Mouse (Mus musculus) midbrain, embryonic 14.5 days (tissue): ENCODE data around the gene Ilf3. TPM values are rescaled to one million over a fixed set of nuclear protein-coding genes. Genes with fewer than 3 reads are reported as not detected.

ENCODE experiments used
- ATAC-seq: fragments of 200-750 bp; cut with Nextera tagmentation; 2 replicates; pipeline ENCODE4 v1.8.0; 2017; ENCODE audit warnings: moderate number of reproducible peaks, moderate library complexity; ENCODE audit not compliant: low FRiP score, low TSS enrichment
- DNase-seq: peaks from one replicate; pipeline ENCODE4 v3.0.0-alpha.2; 2015
- H3K27ac ChIP-seq: fragments of 300-500 bp; sonication (generic); replicated peaks from 2 replicates; pipeline ENCODE4 v1.5.1; 2014; ENCODE audit warnings: mild to moderate bottlenecking, low read depth, low read length, moderate library complexity
- H3K27me3 ChIP-seq: fragments of 300-500 bp; sonication (generic); 2 replicates; pipeline ENCODE4 v1.6.1; 2014; ENCODE audit warnings: low read length, control low read depth, mixed read lengths; ENCODE audit not compliant: control insufficient read depth, insufficient read depth
- H3K36me3 ChIP-seq: fragments of 300-500 bp; sonication (generic); 2 replicates; pipeline ENCODE4 v1.6.1; 2014; ENCODE audit warnings: low read length, control low read depth; ENCODE audit not compliant: control insufficient read depth, insufficient read depth
- H3K4me1 ChIP-seq: fragments of 300-500 bp; sonication (generic); 2 replicates; pipeline ENCODE4 v1.6.1; 2014; ENCODE audit warnings: mild to moderate bottlenecking, antibody characterized with exemption, low read length, control low read depth; ENCODE audit not compliant: control insufficient read depth, insufficient read depth
- H3K4me2 ChIP-seq: fragments of 300-500 bp; sonication (generic); 2 replicates; pipeline ENCODE4 v1.6.1; 2014; ENCODE audit warnings: mild to moderate bottlenecking, low read length, moderate library complexity
- H3K4me3 ChIP-seq: fragments of 300-500 bp; sonication (generic); replicated peaks from 2 replicates; pipeline ENCODE4 v1.5.1; 2014; ENCODE audit warnings: low read depth, low read length
- H3K9ac ChIP-seq: fragments of 300-500 bp; sonication (generic); replicated peaks from 2 replicates; pipeline ENCODE4 v1.6.1; 2014; ENCODE audit warnings: mild to moderate bottlenecking, low read length, moderate library complexity
- H3K9me3 ChIP-seq: fragments of 300-500 bp; sonication (generic); 2 replicates; pipeline ENCODE4 v1.6.1; 2016; ENCODE audit warnings: low read length, control low read depth, mixed read lengths; ENCODE audit not compliant: control insufficient read depth
- WGBS: fragments of 180-500 bp; shearing (Covaris S2); extraction: QIAGEN DNeasy Blood & Tissue Kit; methylation state at CpG from one replicate; pipeline ENCODE4 v1.1.7; 2014; 5-methylcytosine and 5-hydroxymethylcytosine counted together
- polyA plus RNA-seq: library from polyadenylated mRNA; unstranded; fragments of >200 nt; fragmentation: Nextera tagmentation; extraction: Ambion mirVana; gene quantifications from 2 replicates; pipeline ENCODE4 v1.2.1, GENCODE M21; 2014

Gene Ilf3
- polyA plus RNA-seq, 1 experiment from 2014 or later: 267 TPM

- WGBS: 97% methylated on average over 2 of the region's 2 CpGs
- no peaks in the 10 kb centered on the region for H3K9me3 ChIP-seq
- H3K9ac ChIP-seq: no peak overlapping the region
- H3K4me3 ChIP-seq: no peak overlapping the region
- H3K27me3 ChIP-seq: no peaks in the 10 kb centered on the region
- DNase-seq (no peak), ATAC-seq (no peak)
- H3K4me2 ChIP-seq: no peak overlapping the region
- 0 out of 2 replicates have a peak, but pooled peaks cover 2% of the 10 kb centered on the region for H3K36me3 ChIP-seq
- no peak overlapping the region for H3K27ac ChIP-seq
- H3K4me1 ChIP-seq: no peaks in the 10 kb centered on the region
Measured at GRCm38 (mm10) chr9:21434410-21434809, 66.7 kb downstream of the Ilf3 start.

GRCm38 (mm10) chr9:21435777-21436635 is 68.3 kb downstream of the Ilf3 start:
- DNase-seq: no peak
- 95% methylated on average over 7 of the region's 7 CpGs for WGBS
- H3K4me1 ChIP-seq: no peaks in the 10 kb centered on the region
- H3K9me3 ChIP-seq: no peaks in the 10 kb centered on the region
- H3K27me3 ChIP-seq: no peaks in the 10 kb centered on the region
- H3K27ac ChIP-seq: no peak overlapping the region
- no peak overlapping the region for H3K9ac ChIP-seq
- no peak overlapping the region for H3K4me3 ChIP-seq
- H3K4me2 ChIP-seq: no peak overlapping the region
- H3K36me3 ChIP-seq: 0 out of 2 replicates have a peak, but pooled peaks cover 2% of the 10 kb centered on the region
- ATAC-seq: no peak

- H3K27ac ChIP-seq: no peak overlapping the region
- no peak overlapping the region for H3K9ac ChIP-seq
- no peaks in the 10 kb centered on the region for H3K9me3 ChIP-seq
- no peak overlapping the region for H3K4me2 ChIP-seq
- ATAC-seq (no peak), DNase-seq (no peak)
- no peaks in the 10 kb centered on the region for H3K4me1 ChIP-seq
- H3K4me3 ChIP-seq: no peak overlapping the region
- no peaks in the 10 kb centered on the region for H3K27me3 ChIP-seq
- 0 out of 2 replicates have a peak, but pooled peaks cover 2% of the 10 kb centered on the region for H3K36me3 ChIP-seq
- 89% methylated on average over 6 of the region's 6 CpGs for WGBS
Measured at GRCm38 (mm10) chr9:21437577-21437976, 69.9 kb downstream of the Ilf3 start.

GRCm38 (mm10) chr9:21438219-21438618 is 70.5 kb downstream of the Ilf3 start:
- H3K27ac ChIP-seq: no peak overlapping the region
- H3K9ac ChIP-seq: no peak overlapping the region
- ATAC-seq (no peak), DNase-seq (no peak)
- no peaks in the 10 kb centered on the region for H3K9me3 ChIP-seq
- WGBS: 80% methylated on average over 3 of the region's 3 CpGs
- H3K36me3 ChIP-seq: 0 out of 2 replicates have a peak, but pooled peaks cover 2% of the 10 kb centered on the region
- no peak overlapping the region for H3K4me3 ChIP-seq
- no peak overlapping the region for H3K4me2 ChIP-seq
- no peaks in the 10 kb centered on the region for H3K27me3 ChIP-seq
- H3K4me1 ChIP-seq: no peaks in the 10 kb centered on the region

GRCm38 (mm10) chr9:21439456-21439855 is 71.8 kb downstream of the Ilf3 start:
- Histone ChIP-seq H3K4me1 (no peaks in the 10 kb centered on the region), H3K4me3 (no peak overlapping the region), H3K27me3 (no peaks in the 10 kb centered on the region), H3K27ac (no peak overlapping the region), H3K36me3 (0 out of 2 replicates have a peak, but pooled peaks cover 2% of the 10 kb centered on the region), H3K9me3 (no peaks in the 10 kb centered on the region), H3K9ac (no peak overlapping the region), H3K4me2 (no peak overlapping the region)
- 85% methylated on average over 3 of the region's 3 CpGs for WGBS
- DNase-seq (no peak), ATAC-seq (no peak)

- Histone ChIP-seq H3K4me1 (no peaks in the 10 kb centered on the region), H3K9me3 (no peaks in the 10 kb centered on the region), H3K9ac (no peak overlapping the region), H3K27me3 (no peaks in the 10 kb centered on the region), H3K4me2 (no peak overlapping the region), H3K4me3 (no peak overlapping the region), H3K27ac (no peak overlapping the region), H3K36me3 (0 out of 2 replicates have a peak, but pooled peaks cover 2% of the 10 kb centered on the region)
- DNase-seq (no peak), ATAC-seq (no peak)
- WGBS: 98% methylated on average over 2 of the region's 2 CpGs
Measured at GRCm38 (mm10) chr9:21439914-21440313, 72.2 kb downstream of the Ilf3 start.

GRCm38 (mm10) chr9:21440387-21440786 is 72.7 kb downstream of the Ilf3 start:
- no peak overlapping the region for H3K9ac ChIP-seq
- no peak overlapping the region for H3K4me2 ChIP-seq
- ATAC-seq (no peak), DNase-seq (no peak)
- no peak overlapping the region for H3K4me3 ChIP-seq
- no peaks in the 10 kb centered on the region for H3K27me3 ChIP-seq
- H3K9me3 ChIP-seq: no peaks in the 10 kb centered on the region
- 0 out of 2 replicates have a peak, but pooled peaks cover 2% of the 10 kb centered on the region for H3K36me3 ChIP-seq
- H3K27ac ChIP-seq: no peak overlapping the region
- no peaks in the 10 kb centered on the region for H3K4me1 ChIP-seq

GRCm38 (mm10) chr9:21443853-21444252 is 76.2 kb downstream of the Ilf3 start:
- Histone ChIP-seq H3K4me2 (no peak overlapping the region), H3K9me3 (no peaks in the 10 kb centered on the region), H3K9ac (no peak overlapping the region), H3K36me3 (no peaks in the 10 kb centered on the region), H3K27ac (no peak overlapping the region), H3K4me3 (no peak overlapping the region), H3K27me3 (no peaks in the 10 kb centered on the region), H3K4me1 (no peaks in the 10 kb centered on the region)
- DNase-seq (no peak), ATAC-seq (no peak)
- WGBS: 95% methylated on average over 8 of the region's 8 CpGs

- DNase-seq (no peak), ATAC-seq (no peak)
- H3K4me3 ChIP-seq: no peak overlapping the region
- WGBS: 95% methylated on average over 4 of the region's 4 CpGs
- no peaks in the 10 kb centered on the region for H3K27me3 ChIP-seq
- no peaks in the 10 kb centered on the region for H3K36me3 ChIP-seq
- no peak overlapping the region for H3K4me2 ChIP-seq
- H3K27ac ChIP-seq: no peak overlapping the region
- H3K9ac ChIP-seq: no peak overlapping the region
- H3K4me1 ChIP-seq: no peaks in the 10 kb centered on the region
- no peaks in the 10 kb centered on the region for H3K9me3 ChIP-seq
Measured at GRCm38 (mm10) chr9:21444574-21444973, 76.9 kb downstream of the Ilf3 start.
